Mouse (Mus musculus): ENCODE measurements around the gene D6Wsu163e. TPM values are rescaled to one million over a fixed set of nuclear protein-coding genes. Genes with fewer than 3 reads are reported as not detected.

D6Wsu163e gene
- total and polyA plus RNA-seq, 3 experiments: 28.4 to 31.4 TPM; not detected in 1

DNA sequence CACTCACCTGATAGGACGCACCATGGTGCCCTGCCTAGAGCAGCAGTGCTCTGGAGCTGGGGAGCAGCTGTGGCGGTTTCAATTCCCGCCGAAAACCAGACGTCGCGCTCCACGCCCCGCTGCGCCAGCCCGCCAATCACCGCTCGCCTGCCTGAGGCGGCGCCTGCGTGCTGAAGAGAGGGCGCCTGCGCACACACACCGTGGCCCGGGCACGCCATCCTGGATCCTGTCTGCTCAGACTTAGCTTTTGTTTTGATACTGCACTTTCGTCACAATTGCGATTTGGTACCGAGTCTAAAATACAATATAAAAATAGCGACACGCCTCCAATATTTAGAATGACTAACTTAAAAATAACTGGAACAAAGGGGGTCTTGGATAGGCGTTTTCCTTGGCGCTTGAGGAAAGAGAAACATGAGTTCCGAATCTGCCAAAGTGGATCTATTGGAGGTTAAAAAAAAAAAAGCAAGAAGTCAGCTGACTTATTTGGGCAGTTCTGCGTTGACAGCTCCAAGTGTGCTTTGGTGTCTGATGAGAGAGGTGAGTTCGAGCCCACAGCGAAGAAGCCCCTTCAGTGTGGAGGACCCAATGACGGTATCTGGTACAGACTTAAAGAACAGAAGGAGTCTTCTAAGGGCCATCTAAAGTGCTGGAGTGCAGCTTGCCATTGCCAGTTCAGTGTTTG is at the start of gene D6Wsu163e, which contains the start of gene Rad51ap1 (continued):
- TF ChIP-seq MEF2A (IDR thresholded peaks at IDR 0.05; ENCODE audit: extremely low read depth, insufficient replicate concordance, low read depth, low read length, poor library complexity, severe bottlenecking) (no peak), ZC3H11A (IDR thresholded peaks at IDR 0.05; ENCODE audit: low read depth, low read length) (peak; percentile 100), POLR2AphosphoS2 (IDR thresholded peaks at IDR 0.05; ENCODE audit: low read length) (peak; percentile 76; the same call in 1 of the 2 replicates), MYC (IDR thresholded peaks at IDR 0.05; ENCODE audit: low read depth, low read length) (peak; percentile 95), TAL1 (IDR thresholded peaks at IDR 0.05; ENCODE audit: low read length) (no peak)

GRCm38 (mm10) chr6:126907378-126907777 is 32.4 kb upstream of the D6Wsu163e start:
- DNase-seq (ENCODE audit: low read depth, low spot score): no peak
- H3K4me3 ChIP-seq (ENCODE audit: control insufficient read depth in 1 of 2, insufficient read depth in 1 of 2, low read depth in 2 of 2, low read length in 2 of 2): no peak overlapping the region
- H3K27me3 ChIP-seq (ENCODE audit: control insufficient read depth in 1 of 2, insufficient read depth in 2 of 2, low read length in 2 of 2): no peaks in the 10 kb centered on the region
- no peaks in the 10 kb centered on the region for H3K79me2 ChIP-seq (ENCODE audit: control insufficient read depth, insufficient read depth, low read length, poor library complexity)
- TF ChIP-seq ZMIZ1 (IDR thresholded peaks at IDR 0.05; ENCODE audit: low read depth, low read length) (no peak), POLR2A (IDR thresholded peaks at IDR 0.05; ENCODE audit: control insufficient read depth in 1 of 2, insufficient read depth in 1 of 2, low read depth in 1 of 2, low read length in 2 of 2, poor library complexity in 1 of 2) (no peak), MYC (IDR thresholded peaks at IDR 0.05; ENCODE audit: low read depth, low read length) (no peak), MAX (IDR thresholded peaks at IDR 0.05; ENCODE audit: low read length) (no peak), EP300 (IDR thresholded peaks at IDR 0.05; ENCODE audit: low read depth in 1 of 2, low read length in 2 of 2) (no peak), MEF2A (IDR thresholded peaks at IDR 0.05; ENCODE audit: extremely low read depth, insufficient replicate concordance, low read depth, low read length, poor library complexity, severe bottlenecking) (no peak), TAL1 (IDR thresholded peaks at IDR 0.05; ENCODE audit: low read length) (no peak), CHD1 (IDR thresholded peaks at IDR 0.05; ENCODE audit: low read depth, low read length) (no peak), KAT2A (conservative IDR thresholded peaks at IDR 0.05; ENCODE audit: low read depth, low read length) (no peak), RAD21 (IDR thresholded peaks at IDR 0.05; ENCODE audit: low read depth, low read length) (no peak), MAZ (IDR thresholded peaks at IDR 0.05; ENCODE audit: low read depth, low read length) (no peak), BHLHE40 (IDR thresholded peaks at IDR 0.05; ENCODE audit: borderline replicate concordance, low read depth, low read length) (no peak), SMC3 (IDR thresholded peaks at IDR 0.05; ENCODE audit: low read depth, low read length) (no peak), MYB (IDR thresholded peaks at IDR 0.05; ENCODE audit: low read depth, low read length) (no peak), GABPA (IDR thresholded peaks at IDR 0.05; ENCODE audit: low read depth, low read length) (no peak), RCOR1 (IDR thresholded peaks at IDR 0.05; ENCODE audit: low read depth, low read length) (no peak), UBTF (IDR thresholded peaks at IDR 0.05; ENCODE audit: borderline replicate concordance, insufficient read depth, low read depth, low read length) (no peak), TBP (IDR thresholded peaks at IDR 0.05; ENCODE audit: low read depth, low read length) (no peak), POLR2AphosphoS2 (IDR thresholded peaks at IDR 0.05; ENCODE audit: low read length) (no peak), JUND (IDR thresholded peaks at IDR 0.05; ENCODE audit: low read depth, low read length) (no peak)
- no peaks in the 10 kb centered on the region for H3K36me3 ChIP-seq (ENCODE audit: control insufficient read depth in 1 of 2, insufficient read depth in 2 of 2, low read length in 2 of 2)
- no peaks in the 10 kb centered on the region for H3K4me1 ChIP-seq (ENCODE audit: control insufficient read depth in 1 of 2, insufficient read depth in 2 of 2, low read length in 2 of 2)
- H3K9me3 ChIP-seq (replicated peaks; ENCODE audit: insufficient read depth, low read length): no peaks in the 10 kb centered on the region
- H3K27ac ChIP-seq (ENCODE audit: control insufficient read depth, low read depth, low read length): no peak overlapping the region
- no peak overlapping the region for H3K9ac ChIP-seq (ENCODE audit: control insufficient read depth, low read depth, low read length, poor library complexity, severe bottlenecking)
